Mouse (Mus musculus): ENCODE data around the gene Aak1. TPM values are rescaled to one million over a fixed set of nuclear protein-coding genes. Genes with fewer than 3 reads are reported as not detected.

The Aak1 gene
- polyA plus RNA-seq, 1 experiment = 152 TPM

DNA sequence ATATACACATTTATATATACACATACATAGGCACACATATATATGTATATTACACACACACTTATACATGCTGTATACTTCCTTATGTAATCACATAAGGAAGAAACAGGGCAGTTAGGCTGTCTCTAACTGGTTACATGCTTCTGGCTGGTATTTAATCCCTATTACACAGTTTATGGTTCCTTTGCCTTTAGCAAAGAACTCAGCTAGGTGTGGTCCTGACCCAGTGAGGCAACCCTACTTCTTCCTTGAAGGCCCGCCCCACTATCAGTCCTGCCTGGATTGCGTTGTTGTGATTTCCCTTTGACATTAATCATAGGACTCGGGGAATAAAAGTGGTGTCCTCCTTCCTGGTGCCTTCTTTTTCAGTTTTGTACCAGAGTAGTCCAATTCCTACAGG, 185.1 kb downstream of the Aak1 start:
- TF ChIP-seq POLR2A (IDR thresholded peaks at IDR 0.05; ENCODE audit: borderline replicate concordance, insufficient read depth, low read length) (no peak), CTCF (IDR thresholded peaks at IDR 0.05; ENCODE audit: borderline replicate concordance, insufficient read depth, low read depth, low read length) (no peak)
- 94% methylated on average over 3 of the region's 3 CpGs for WGBS

DNA sequence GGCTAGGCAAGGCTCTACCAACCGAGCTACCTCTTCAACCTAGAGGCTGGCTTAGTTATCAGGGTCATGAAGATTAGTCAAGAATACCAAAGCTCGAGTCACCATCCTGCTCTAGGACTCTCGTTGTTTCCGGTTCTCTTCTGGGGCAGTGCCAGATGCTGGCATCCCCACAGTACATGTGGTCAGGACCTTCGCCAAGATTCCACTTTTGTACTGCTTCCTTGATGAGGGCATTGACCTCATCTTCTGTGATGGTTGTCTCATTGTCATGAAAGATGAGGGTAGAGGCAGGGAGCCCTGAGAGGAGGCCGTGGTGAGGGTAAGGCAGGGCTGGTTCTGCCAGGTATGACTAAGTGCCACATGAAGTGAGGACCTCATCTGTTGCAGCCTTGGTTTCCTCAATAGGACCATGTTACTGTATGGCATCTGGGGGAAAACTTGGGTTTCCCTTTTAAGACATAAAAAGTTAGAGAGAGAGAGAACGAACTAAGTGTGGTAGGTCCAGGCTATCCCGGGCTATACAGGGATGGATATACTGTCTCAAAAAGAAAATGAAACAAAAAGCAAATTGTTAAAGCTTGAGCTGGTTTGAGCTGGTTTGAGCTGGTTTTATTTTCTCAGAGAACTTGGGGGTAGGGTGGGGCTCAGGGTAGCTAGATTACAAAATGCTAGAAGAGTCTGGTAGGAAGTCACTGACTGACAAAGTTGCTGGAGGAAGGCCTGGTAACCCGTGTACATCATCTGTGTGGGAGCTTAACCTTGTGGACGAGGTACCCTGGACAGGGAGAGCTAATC, 188.7 kb downstream of the Aak1 start:
- Histone ChIP-seq H3K27ac (ENCODE audit: insufficient read depth, low read length) (no peak overlapping the region), H3K4me1 (ENCODE audit: control insufficient read depth, insufficient read depth, low read length) (no peaks in the 10 kb centered on the region), H3K27me3 (ENCODE audit: control insufficient read depth, insufficient read depth, low read length) (no peaks in the 10 kb centered on the region), H3K4me3 (replicated peaks; ENCODE audit: insufficient read depth, low read depth, low read length) (no peak overlapping the region)
- DNase-seq = no peak
- 60% methylated on average over 10 of the region's 10 CpGs for WGBS
- TF ChIP-seq CTCF (IDR thresholded peaks at IDR 0.05; ENCODE audit: borderline replicate concordance, insufficient read depth, low read depth, low read length) = no peak

More for the DNA sequence above, 185.1 kb downstream of the Aak1 start:
- H3K4me3 ChIP-seq (replicated peaks; ENCODE audit: insufficient read depth, low read depth, low read length) = no peak overlapping the region
- DNase-seq = no peak
- no peaks in the 10 kb centered on the region for H3K27me3 ChIP-seq (ENCODE audit: control insufficient read depth, insufficient read depth, low read length)
- H3K4me1 ChIP-seq (ENCODE audit: control insufficient read depth, insufficient read depth, low read length) = no peaks in the 10 kb centered on the region
- no peak overlapping the region for H3K27ac ChIP-seq (ENCODE audit: insufficient read depth, low read length)

DNA sequence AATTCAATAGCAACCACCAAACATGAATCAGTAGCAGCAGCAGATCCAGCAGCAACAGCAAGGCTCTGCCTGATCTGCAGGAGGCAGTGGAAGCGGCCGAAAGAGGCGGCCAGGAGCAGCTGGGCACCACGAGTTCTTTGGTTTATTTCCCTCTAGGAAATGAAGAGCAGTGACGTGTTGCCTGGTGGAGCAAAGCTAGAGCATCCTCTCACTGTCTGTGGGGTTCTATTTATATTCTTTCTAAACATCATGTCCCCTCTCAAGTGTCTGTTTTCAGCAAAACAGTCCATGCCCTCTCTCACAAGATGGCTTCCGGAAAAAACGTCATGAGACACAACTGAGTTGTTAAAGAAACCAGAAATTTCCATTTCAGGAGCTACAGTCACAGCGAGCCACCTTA, 189.8 kb downstream of the Aak1 start:
- WGBS = 83% methylated on average over 8 of the region's 8 CpGs
- TF ChIP-seq CTCF (IDR thresholded peaks at IDR 0.05; ENCODE audit: borderline replicate concordance, insufficient read depth, low read depth, low read length) (no peak), POLR2A (IDR thresholded peaks at IDR 0.05; ENCODE audit: borderline replicate concordance, insufficient read depth, low read length) (no peak)
- H3K27me3 ChIP-seq (ENCODE audit: control insufficient read depth, insufficient read depth, low read length) = no peaks in the 10 kb centered on the region

DNA sequence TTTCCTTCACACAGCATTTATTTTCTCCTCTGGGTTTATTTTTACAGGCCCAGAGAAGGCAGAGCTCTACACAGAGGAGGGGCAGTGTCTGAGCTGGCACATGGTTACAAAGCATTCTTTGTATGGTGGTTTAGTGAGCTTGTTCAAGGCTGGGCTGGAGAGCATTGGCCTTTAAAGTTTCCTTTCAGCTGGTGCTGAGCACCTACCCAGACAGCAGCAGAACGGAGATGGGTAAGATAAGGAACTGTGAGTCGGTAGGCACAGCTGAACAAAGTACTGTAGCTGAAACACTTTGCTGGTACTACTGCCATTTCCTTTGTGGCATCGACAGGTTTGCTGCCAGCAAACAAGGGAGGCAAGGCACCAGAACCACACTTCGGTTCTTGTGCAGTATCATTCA, 191.7 kb downstream of the Aak1 start:
- 90% methylated on average over 4 of the region's 4 CpGs for WGBS
- H3K4me3 ChIP-seq (replicated peaks; ENCODE audit: insufficient read depth, low read depth, low read length) = no peak overlapping the region
- H3K4me1 ChIP-seq (ENCODE audit: control insufficient read depth, insufficient read depth, low read length) = peaks cover 6% of the 10 kb centered on the region
- no peak for DNase-seq
- H3K27ac ChIP-seq (ENCODE audit: insufficient read depth, low read length) = no peak overlapping the region
- TF ChIP-seq CTCF (IDR thresholded peaks at IDR 0.05; ENCODE audit: borderline replicate concordance, insufficient read depth, low read depth, low read length) (no peak), POLR2A (IDR thresholded peaks at IDR 0.05; ENCODE audit: borderline replicate concordance, insufficient read depth, low read length) (no peak)
- H3K27me3 ChIP-seq (ENCODE audit: control insufficient read depth, insufficient read depth, low read length) = no peaks in the 10 kb centered on the region

More for the DNA sequence above, 189.8 kb downstream of the Aak1 start:
- DNase-seq = no peak
- Histone ChIP-seq H3K4me1 (ENCODE audit: control insufficient read depth, insufficient read depth, low read length) (peaks cover 6% of the 10 kb centered on the region; the same call in 1 of the 2 replicates), H3K4me3 (replicated peaks; ENCODE audit: insufficient read depth, low read depth, low read length) (no peak overlapping the region), H3K27ac (ENCODE audit: insufficient read depth, low read length) (no peak overlapping the region)

DNA sequence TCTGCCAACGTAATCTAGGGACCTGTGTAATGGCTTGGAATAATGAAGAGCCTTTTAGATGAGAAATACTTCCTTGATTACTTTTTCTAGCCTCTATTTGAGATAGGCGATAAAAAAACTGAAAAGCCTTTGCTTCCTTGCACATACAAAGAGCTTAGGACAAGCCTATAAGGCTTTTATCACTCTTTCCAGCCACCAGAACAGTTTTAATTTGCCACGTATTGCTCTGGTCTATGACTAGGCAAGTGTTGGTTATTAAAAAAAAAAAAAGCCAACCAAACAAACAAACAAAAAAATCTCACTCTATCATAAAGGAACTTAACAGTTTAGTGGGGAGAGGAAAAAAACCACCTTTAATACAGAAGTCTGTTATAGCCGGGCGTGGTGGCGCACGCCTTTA, 192.1 kb downstream of the Aak1 start:
- WGBS = 95% methylated on average over 7 of the region's 7 CpGs
- Histone ChIP-seq H3K27ac (ENCODE audit: insufficient read depth, low read length) (no peak overlapping the region), H3K4me3 (replicated peaks; ENCODE audit: insufficient read depth, low read depth, low read length) (no peak overlapping the region), H3K4me1 (ENCODE audit: control insufficient read depth, insufficient read depth, low read length) (peaks cover 6% of the 10 kb centered on the region), H3K27me3 (ENCODE audit: control insufficient read depth, insufficient read depth, low read length) (no peaks in the 10 kb centered on the region)
- no peak for DNase-seq
- TF ChIP-seq POLR2A (IDR thresholded peaks at IDR 0.05; ENCODE audit: borderline replicate concordance, insufficient read depth, low read length) = no peak
- no peak for TF ChIP-seq CTCF (IDR thresholded peaks at IDR 0.05; ENCODE audit: borderline replicate concordance, insufficient read depth, low read depth, low read length)

DNA sequence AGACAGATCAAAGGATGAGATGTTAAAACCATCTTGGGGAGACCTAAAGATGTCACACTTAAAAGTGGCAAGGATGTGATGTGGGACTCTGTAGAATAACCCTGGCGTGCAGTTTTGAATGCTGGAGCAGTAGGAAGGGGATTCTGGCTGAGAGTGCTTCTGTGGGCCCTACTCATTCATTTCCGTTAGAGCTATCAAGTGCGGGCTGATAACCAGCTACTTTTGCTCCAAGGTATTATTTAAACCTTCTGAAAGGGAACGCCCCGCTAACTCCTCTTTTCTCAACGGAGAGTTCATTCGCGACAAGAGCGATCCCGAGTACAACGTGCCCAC, 192.7 kb downstream of the Aak1 start:
- H3K27ac ChIP-seq (ENCODE audit: insufficient read depth, low read length) = peak overlapping the region; percentile 99
- no peak for DNase-seq
- H3K4me3 ChIP-seq (replicated peaks; ENCODE audit: insufficient read depth, low read depth, low read length) = peak overlapping the region; percentile 77
- H3K4me1 ChIP-seq (ENCODE audit: control insufficient read depth, insufficient read depth, low read length) = peaks cover 6% of the 10 kb centered on the region
- under 1% methylated on average over 11 of the region's 11 CpGs for WGBS
- H3K27me3 ChIP-seq (ENCODE audit: control insufficient read depth, insufficient read depth, low read length) = no peaks in the 10 kb centered on the region
- TF ChIP-seq CTCF (IDR thresholded peaks at IDR 0.05; ENCODE audit: borderline replicate concordance, insufficient read depth, low read depth, low read length) = no peak
- TF ChIP-seq POLR2A (IDR thresholded peaks at IDR 0.05; ENCODE audit: borderline replicate concordance, insufficient read depth, low read length) = no peak

DNA sequence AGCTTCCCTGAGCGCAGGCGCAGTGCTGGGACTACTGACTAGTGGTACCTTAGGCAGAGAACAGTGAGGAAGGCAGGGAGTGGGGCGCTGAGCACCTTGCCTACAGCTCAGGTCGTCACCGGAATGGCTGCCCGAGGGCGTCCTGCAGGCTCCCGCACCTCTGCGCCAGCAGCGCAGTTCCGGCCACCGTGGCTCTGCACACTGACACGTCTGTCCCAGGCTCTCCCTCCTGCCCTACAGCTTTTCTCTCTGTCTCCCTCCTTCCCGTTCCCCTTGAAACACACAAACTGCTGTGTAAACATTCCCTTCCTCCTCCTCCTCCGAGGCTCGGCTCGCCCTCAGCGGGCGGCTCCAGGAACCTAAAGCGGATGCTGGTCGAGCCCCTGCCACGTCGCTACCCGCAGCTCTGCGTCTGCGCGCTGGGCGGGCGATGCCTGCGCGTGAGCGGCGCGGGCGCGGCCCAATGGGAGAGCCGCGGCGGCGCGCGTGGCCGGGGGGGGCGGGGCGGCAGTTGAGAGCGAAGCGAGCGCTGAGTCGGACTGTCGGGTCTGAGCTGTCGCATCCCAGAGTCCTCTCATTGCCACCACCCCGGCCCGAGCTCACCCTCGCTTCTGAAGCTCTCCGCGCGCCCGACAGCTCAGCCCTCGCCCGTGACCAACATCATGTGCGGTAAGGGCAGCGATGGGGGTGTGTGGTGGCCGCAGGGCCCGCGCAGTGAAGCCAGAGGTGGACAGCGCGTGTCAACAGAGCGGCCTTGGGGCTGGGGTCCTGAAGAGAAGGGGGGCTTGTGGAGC, 193.2 kb downstream of the Aak1 start, which contains the start of gene Gfpt1:
Gfpt1 (plus strand) TSS at position 510 of the 794 bp plus-strand sequence.
- TF ChIP-seq POLR2A (IDR thresholded peaks at IDR 0.05; ENCODE audit: borderline replicate concordance, insufficient read depth, low read length) (peak; percentile 99), CTCF (IDR thresholded peaks at IDR 0.05; ENCODE audit: borderline replicate concordance, insufficient read depth, low read depth, low read length) (no peak)
- Histone ChIP-seq H3K27me3 (ENCODE audit: control insufficient read depth, insufficient read depth, low read length) (no peaks in the 10 kb centered on the region), H3K4me1 (ENCODE audit: control insufficient read depth, insufficient read depth, low read length) (peaks cover 6% of the 10 kb centered on the region), H3K27ac (ENCODE audit: insufficient read depth, low read length) (peak within 1 kb of the TSS; percentile 99), H3K4me3 (replicated peaks; ENCODE audit: insufficient read depth, low read depth, low read length) (peak within 1 kb of the TSS; percentile 77)
- under 1% methylated on average over 67 of the region's 68 CpGs for WGBS
- DNase-seq = peak; percentile 95 to 96

Data from cerebellum, adult 2 months (tissue).